Mouse (Mus musculus): ENCODE data around the gene Ptch2. TPM values are rescaled to one million over a fixed set of nuclear protein-coding genes. Genes with fewer than 3 reads are reported as not detected.

Gene Ptch2
- polyA plus RNA-seq, 1 experiment from 2014 or later: 1.3 TPM

- Histone ChIP-seq H3K27me3 (replicated peaks; ENCODE audit: control insufficient read depth, insufficient read depth, low read length) (no peaks in the 10 kb centered on the region; the same call in 1 of the 2 replicates), H3K4me3 (ENCODE audit: low read depth, low read length) (0 out of 2 replicates have a peak overlapping the region, but pooled peaks have one; percentile 5), H3K27ac (ENCODE audit: low read depth, low read length) (0 out of 2 replicates have a peak overlapping the region, but pooled peaks have one; percentile 15), H3K9me3 (ENCODE audit: control insufficient read depth) (no peaks in the 10 kb centered on the region), H3K9ac (ENCODE audit: low read depth, low read length) (no peak overlapping the region), H3K36me3 (ENCODE audit: control insufficient read depth, insufficient read depth) (no peaks in the 10 kb centered on the region), H3K4me2 (replicated peaks; ENCODE audit: low read depth) (peak overlapping the region; percentile 35; the same call in 1 of the 2 replicates), H3K4me1 (replicated peaks; ENCODE audit: control insufficient read depth, insufficient read depth, low read length) (no peaks in the 10 kb centered on the region; the same call in 1 of the 2 replicates)
- 57% methylated on average over 8 of the region's 8 CpGs for WGBS
- no peak for TF ChIP-seq CTCF (IDR thresholded peaks at IDR 0.05; ENCODE audit: low read depth)
- ATAC-seq: no peak
These were observed 2.3 kb downstream of the Ptch2 start for GRCm38 (mm10) chr4:117097969-117098763.

DNA sequence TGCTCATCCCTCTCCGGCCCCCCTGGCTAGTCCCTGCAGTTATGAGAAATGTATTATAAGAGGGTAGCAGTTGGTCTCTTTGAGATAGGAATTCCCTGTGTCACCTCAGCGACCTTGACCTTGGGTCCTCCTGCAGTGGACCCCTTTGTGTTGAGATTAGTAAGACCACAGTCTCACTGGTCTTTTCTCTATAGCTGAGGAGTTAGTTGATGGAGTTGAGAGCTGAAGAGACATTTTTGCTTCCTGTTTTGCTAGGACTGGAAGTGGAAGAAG is 2.8 kb downstream of the Ptch2 start:
- Histone ChIP-seq H3K4me3 (ENCODE audit: low read depth, low read length) (no peak overlapping the region), H3K9me3 (ENCODE audit: control insufficient read depth) (no peaks in the 10 kb centered on the region), H3K4me1 (replicated peaks; ENCODE audit: control insufficient read depth, insufficient read depth, low read length) (no peaks in the 10 kb centered on the region; the same call in 1 of the 2 replicates), H3K4me2 (replicated peaks; ENCODE audit: low read depth) (no peak overlapping the region), H3K36me3 (ENCODE audit: control insufficient read depth, insufficient read depth) (no peaks in the 10 kb centered on the region), H3K27me3 (replicated peaks; ENCODE audit: control insufficient read depth, insufficient read depth, low read length) (no peaks in the 10 kb centered on the region; the same call in 1 of the 2 replicates), H3K9ac (ENCODE audit: low read depth, low read length) (no peak overlapping the region), H3K27ac (ENCODE audit: low read depth, low read length) (no peak overlapping the region)
- WGBS: 43% methylated on average over 2 of the region's 2 CpGs
- TF ChIP-seq CTCF (IDR thresholded peaks at IDR 0.05; ENCODE audit: low read depth): no peak
- ATAC-seq: no peak

GRCm38 (mm10) chr4:117100036-117100435 is 4.2 kb downstream of the Ptch2 start:
- TF ChIP-seq CTCF (IDR thresholded peaks at IDR 0.05; ENCODE audit: low read depth): no peak
- Histone ChIP-seq H3K9ac (ENCODE audit: low read depth, low read length) (no peak overlapping the region), H3K9me3 (ENCODE audit: control insufficient read depth) (no peaks in the 10 kb centered on the region), H3K4me3 (ENCODE audit: low read depth, low read length) (no peak overlapping the region), H3K4me2 (replicated peaks; ENCODE audit: low read depth) (no peak overlapping the region), H3K4me1 (replicated peaks; ENCODE audit: control insufficient read depth, insufficient read depth, low read length) (no peaks in the 10 kb centered on the region; the same call in 1 of the 2 replicates), H3K27me3 (replicated peaks; ENCODE audit: control insufficient read depth, insufficient read depth, low read length) (no peaks in the 10 kb centered on the region; the same call in 1 of the 2 replicates), H3K36me3 (ENCODE audit: control insufficient read depth, insufficient read depth) (no peaks in the 10 kb centered on the region), H3K27ac (ENCODE audit: low read depth, low read length) (no peak overlapping the region)
- ATAC-seq: no peak
- WGBS: 76% methylated on average over 4 of the region's 4 CpGs

- no peak overlapping the region for H3K27ac ChIP-seq (ENCODE audit: low read depth, low read length)
These were observed 5.3 kb downstream of the Ptch2 start for GRCm38 (mm10) chr4:117101218-117101617.

GRCm38 (mm10) chr4:117104672-117105071 is 8.8 kb downstream of the Ptch2 start:
- ATAC-seq: no peak
- Histone ChIP-seq H3K27me3 (replicated peaks; ENCODE audit: control insufficient read depth, insufficient read depth, low read length) (no peaks in the 10 kb centered on the region), H3K4me1 (replicated peaks; ENCODE audit: control insufficient read depth, insufficient read depth, low read length) (no peaks in the 10 kb centered on the region), H3K27ac (ENCODE audit: low read depth, low read length) (no peak overlapping the region), H3K36me3 (ENCODE audit: control insufficient read depth, insufficient read depth) (no peaks in the 10 kb centered on the region), H3K4me3 (ENCODE audit: low read depth, low read length) (no peak overlapping the region), H3K9me3 (ENCODE audit: control insufficient read depth) (no peaks in the 10 kb centered on the region), H3K4me2 (replicated peaks; ENCODE audit: low read depth) (no peak overlapping the region), H3K9ac (ENCODE audit: low read depth, low read length) (no peak overlapping the region)
- WGBS: 82% methylated on average over 10 of the region's 10 CpGs
- 0 out of 2 replicates have a peak, but pooled peaks have one; percentile 7 for TF ChIP-seq CTCF (IDR thresholded peaks at IDR 0.05; ENCODE audit: low read depth)

More at GRCm38 (mm10) chr4:117101218-117101617, 5.3 kb downstream of the Ptch2 start:
- H3K36me3 ChIP-seq (ENCODE audit: control insufficient read depth, insufficient read depth): no peaks in the 10 kb centered on the region
- WGBS: 56% methylated on average over 7 of the region's 7 CpGs
- H3K4me2 ChIP-seq (replicated peaks; ENCODE audit: low read depth): no peak overlapping the region
- no peak overlapping the region for H3K4me3 ChIP-seq (ENCODE audit: low read depth, low read length)
- TF ChIP-seq CTCF (IDR thresholded peaks at IDR 0.05; ENCODE audit: low read depth): peak; percentile 66
- no peaks in the 10 kb centered on the region; the same call in 1 of the 2 replicates for H3K27me3 ChIP-seq (replicated peaks; ENCODE audit: control insufficient read depth, insufficient read depth, low read length)
- no peaks in the 10 kb centered on the region for H3K9me3 ChIP-seq (ENCODE audit: control insufficient read depth)
- H3K4me1 ChIP-seq (replicated peaks; ENCODE audit: control insufficient read depth, insufficient read depth, low read length): no peaks in the 10 kb centered on the region; the same call in 1 of the 2 replicates
- no peak overlapping the region for H3K9ac ChIP-seq (ENCODE audit: low read depth, low read length)
- ATAC-seq: no peak

DNA sequence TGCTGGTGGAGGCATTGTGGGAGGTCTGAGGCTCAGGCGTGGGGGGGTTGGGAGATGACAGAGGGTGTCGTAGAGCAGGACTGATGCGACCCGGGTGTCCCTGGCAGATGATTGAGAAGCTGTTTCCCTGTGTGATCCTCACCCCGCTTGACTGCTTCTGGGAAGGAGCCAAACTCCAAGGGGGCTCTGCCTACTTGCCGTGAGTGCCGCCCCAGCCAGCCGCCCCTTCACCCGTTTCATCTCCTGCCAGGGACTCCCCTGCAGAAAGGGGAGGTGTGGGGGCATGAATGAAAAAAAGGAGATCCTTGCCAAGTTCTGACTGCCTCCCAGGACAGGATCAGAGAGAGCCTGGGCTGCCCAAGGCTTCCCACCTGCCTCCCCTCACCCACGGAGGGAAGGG is 9.3 kb downstream of the Ptch2 start:
- H3K4me1 ChIP-seq (replicated peaks; ENCODE audit: control insufficient read depth, insufficient read depth, low read length): no peaks in the 10 kb centered on the region
- no peak overlapping the region for H3K4me2 ChIP-seq (replicated peaks; ENCODE audit: low read depth)
- WGBS: 72% methylated on average over 10 of the region's 10 CpGs
- H3K27me3 ChIP-seq (replicated peaks; ENCODE audit: control insufficient read depth, insufficient read depth, low read length): no peaks in the 10 kb centered on the region
- H3K9me3 ChIP-seq (ENCODE audit: control insufficient read depth): no peaks in the 10 kb centered on the region
- H3K9ac ChIP-seq (ENCODE audit: low read depth, low read length): no peak overlapping the region
- ATAC-seq: no peak
- no peak overlapping the region for H3K27ac ChIP-seq (ENCODE audit: low read depth, low read length)
- TF ChIP-seq CTCF (IDR thresholded peaks at IDR 0.05; ENCODE audit: low read depth): no peak
- no peak overlapping the region for H3K4me3 ChIP-seq (ENCODE audit: low read depth, low read length)
- no peaks in the 10 kb centered on the region for H3K36me3 ChIP-seq (ENCODE audit: control insufficient read depth, insufficient read depth)

Measured in intestine, postnatal 0 days (tissue).